Mouse (Mus musculus): ENCODE data around the gene Ifnar1. TPM values are rescaled to one million over a fixed set of nuclear protein-coding genes. Genes with fewer than 3 reads are reported as not detected.
A peak's percentile ranks its signal among the peaks of the same experiment; 100 is the strongest.
"Not testable (repeated sequence)": the region's sequence is repeated elsewhere in the genome, so short reads cannot be mapped to it uniquely, and the experiment has no call there.

Ifnar1 gene
- total RNA-seq, 2 experiments from 2014 or later, result 36.6 to 42.0 TPM

- DNase-seq, result no peak
- intact Hi-C loops (cut with DNase I), result no loop called here
Measured at GRCm38 (mm10) chr16:91491473-91491872, 6.4 kb downstream of the Ifnar1 start.

- DNase-seq, result no peak
- intact Hi-C loops (cut with DNase I), result no loop called here
Measured at GRCm38 (mm10) chr16:91495501-91495900, 10.5 kb downstream of the Ifnar1 start.

DNA sequence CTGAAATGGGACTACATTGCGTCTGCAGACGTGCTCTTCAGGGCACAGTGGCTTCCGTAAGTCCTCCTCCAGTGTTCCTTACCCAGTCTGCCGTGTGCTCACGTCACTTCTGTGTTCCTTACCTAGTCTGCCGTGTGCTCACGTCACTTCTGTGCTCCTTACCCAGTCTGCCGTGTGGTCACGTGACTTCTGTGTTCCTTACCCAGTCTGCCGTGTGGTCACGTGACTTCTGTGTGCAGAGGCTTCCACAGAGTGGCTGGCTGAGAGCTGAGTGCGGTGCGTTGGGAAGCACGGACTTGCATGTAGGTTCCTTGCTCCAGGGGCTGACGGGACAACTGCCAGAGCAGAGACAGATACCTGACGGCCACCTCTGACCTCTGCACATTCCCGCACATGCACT lies 11.2 kb downstream of the Ifnar1 start:
- intact Hi-C loops (cut with DNase I), result no loop called here
- DNase-seq, result no peak

DNA sequence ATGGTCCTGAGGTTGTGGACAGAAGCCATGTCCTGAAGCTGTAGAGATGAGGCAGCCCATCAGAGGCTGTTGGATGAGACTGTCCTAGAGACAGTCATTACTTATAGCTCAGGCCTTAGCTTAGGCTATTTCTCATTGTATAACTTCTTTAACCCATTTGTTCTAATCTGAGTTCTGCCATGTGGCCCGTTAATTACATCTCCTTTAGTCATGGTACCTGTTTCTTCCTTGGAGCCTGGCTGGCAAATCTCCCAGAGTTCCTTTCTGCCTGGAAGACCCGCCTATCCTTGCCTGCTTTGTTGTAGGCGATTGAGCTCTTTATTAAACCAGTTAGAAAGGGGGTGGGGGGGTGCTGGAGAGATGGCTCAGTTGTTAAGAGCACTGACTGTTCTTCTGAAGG lies 11.7 kb downstream of the Ifnar1 start:
- intact Hi-C loops (cut with DNase I), result no loop called here

DNA sequence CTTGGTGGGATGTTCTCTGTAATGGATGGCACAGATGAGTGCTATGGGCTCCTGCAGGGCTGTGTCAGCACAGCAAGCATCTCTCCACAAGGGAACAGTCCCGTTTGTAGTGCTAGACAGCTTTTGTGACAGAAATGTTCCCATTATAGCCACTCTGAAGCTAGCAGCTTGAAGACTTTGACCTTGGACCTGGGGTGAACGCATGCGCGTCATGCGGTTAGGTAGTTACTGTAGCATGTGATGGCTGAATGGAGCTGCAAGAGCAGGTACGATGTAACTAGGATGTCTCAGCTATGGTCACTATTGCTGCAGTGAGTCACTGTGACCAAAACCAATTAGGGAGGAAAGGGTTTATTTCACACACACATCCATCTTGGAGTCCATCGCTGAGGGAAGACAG lies 13.0 kb downstream of the Ifnar1 start:
- no peak for DNase-seq
- intact Hi-C loops (cut with DNase I), result no loop called here

More for the DNA sequence above, 11.7 kb downstream of the Ifnar1 start:
- no peak for DNase-seq

GRCm38 (mm10) chr16:91504701-91505100 lies 19.7 kb downstream of the Ifnar1 start:
- DNase-seq, result no peak
- intact Hi-C loops (cut with DNase I), result no loop called here

DNA sequence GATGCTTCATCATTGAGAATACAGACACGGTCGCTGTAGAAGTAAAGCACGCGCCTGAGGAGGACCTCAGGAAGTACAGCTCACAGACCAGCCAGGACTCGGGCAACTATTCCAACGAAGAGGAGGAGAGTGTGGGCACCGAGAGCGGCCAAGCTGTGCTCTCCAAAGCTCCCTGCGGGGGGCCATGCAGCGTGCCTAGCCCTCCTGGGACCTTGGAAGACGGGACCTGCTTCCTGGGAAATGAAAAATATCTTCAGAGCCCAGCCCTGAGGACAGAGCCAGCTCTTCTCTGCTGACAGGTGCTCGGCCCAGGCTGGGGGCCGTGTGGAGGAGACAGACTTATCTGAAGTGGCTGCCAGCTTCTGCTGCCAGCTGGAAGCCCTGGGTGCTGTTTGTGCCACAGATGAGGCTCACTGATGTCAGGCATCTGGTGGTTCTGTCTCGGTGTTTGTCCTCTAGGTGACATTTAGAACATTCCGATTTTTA lies 20.1 kb downstream of the Ifnar1 start:
- intact Hi-C loops (cut with DNase I), result no loop called here
- DNase-seq, result peak; percentile 35 to 54

GRCm38 (mm10) chr16:91506396-91506795 lies 21.4 kb downstream of the Ifnar1 start:
- intact Hi-C loops (cut with DNase I), result no loop called here
- DNase-seq, result no peak

GRCm38 (mm10) chr16:91512161-91512787 lies 27.2 kb downstream of the Ifnar1 start:
- peak; percentile 81 to 89 for DNase-seq
- intact Hi-C loops (cut with DNase I), result loop anchor here (2.0 to 10.0 kb wide), 4 partner anchors 49 to 427 kb away; no protein-coding TSS in a partner anchor

DNA sequence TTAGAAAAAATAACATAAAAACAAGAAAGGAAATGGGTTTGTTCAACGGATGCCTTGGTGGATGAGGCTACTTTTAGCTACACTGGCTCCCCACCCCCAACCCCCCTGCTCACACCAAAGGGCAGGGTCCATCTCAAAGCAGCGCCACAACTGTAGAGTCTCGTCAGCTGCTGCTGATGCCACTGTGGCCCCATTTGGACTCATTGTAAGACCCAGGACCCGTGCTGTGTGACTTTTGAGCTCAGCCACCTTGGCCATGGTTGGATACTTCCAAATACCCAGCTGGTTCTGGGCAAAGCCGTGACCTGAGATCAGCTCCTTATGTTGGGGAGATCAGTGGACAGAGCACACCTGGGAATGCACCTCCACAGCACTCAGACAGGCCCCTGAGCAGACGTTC lies 28.1 kb downstream of the Ifnar1 start:
- no peak for DNase-seq

GRCm38 (mm10) chr16:91517020-91517419 lies 32.0 kb downstream of the Ifnar1 start:
- intact Hi-C loops (cut with DNase I), result loop anchor here (10.0 kb wide), 1 partner anchor 432 kb away; no protein-coding TSS in a partner anchor
- DNase-seq, result no peak

More for the DNA sequence above, 28.1 kb downstream of the Ifnar1 start:
- intact Hi-C loops (cut with DNase I), result loop anchor here (2.0 to 10.0 kb wide), 4 partner anchors 48 to 428 kb away; no protein-coding TSS in a partner anchor

- intact Hi-C loops (cut with DNase I), result no loop called here
- DNase-seq, result no peak
Measured at GRCm38 (mm10) chr16:91522040-91522439, 37.0 kb downstream of the Ifnar1 start.

DNA sequence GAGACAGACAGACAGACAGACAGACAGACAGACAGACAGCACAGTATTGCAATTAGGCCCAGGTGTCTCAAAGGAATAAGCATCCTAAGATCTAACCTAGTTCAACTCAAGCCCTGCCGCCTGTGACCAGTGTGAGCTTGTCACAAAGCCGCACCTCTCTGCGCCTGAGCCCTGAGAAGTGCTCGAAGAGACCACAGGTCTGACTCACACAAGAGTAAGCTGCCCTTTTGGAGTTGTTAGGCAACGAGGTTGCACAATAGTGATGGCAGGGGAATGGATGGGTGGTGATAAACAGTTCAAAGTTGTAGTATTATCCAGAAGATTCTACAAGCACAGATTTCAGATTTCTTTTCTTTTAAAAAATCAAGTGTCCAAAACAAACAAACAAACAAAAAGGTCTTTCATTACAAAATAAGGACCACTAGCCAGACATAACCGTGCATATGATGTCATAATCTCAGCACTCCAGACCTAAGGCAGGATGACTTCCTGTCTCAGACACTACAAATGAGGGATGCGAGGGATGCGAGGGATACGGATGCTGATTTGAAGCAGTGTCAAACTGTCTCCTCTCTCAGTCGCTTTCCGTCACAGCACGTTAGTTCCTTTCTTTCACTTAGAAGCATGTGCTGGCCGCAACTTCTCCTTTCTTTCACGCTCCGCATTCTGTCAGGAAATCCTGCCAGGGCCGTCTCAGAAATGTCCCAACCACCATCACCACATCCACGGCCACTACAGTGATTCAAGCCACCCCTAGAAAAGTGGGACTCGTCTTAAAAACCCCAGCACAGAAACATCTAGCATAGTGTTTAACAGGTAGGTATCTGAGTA lies 37.7 kb downstream of the Ifnar1 start:
- DNase-seq, result no peak

DNA sequence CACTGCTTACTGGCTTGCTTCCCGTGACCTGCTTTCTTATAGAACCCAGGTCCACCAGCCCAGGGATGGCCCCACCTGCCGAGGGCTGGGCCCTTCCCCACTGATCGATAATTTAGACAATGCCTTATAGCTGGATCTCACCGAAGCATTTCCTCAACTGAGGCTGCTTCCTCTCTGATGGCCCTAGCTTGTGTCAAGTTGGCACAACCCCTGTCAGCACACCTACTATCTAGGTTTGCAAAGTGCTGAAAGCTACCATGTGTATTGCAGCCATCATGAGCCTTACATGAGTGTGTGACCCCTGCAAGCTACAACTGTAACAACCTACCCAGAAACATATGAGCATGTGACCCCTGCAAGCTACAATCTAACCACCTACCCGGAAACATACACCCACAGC lies 39.2 kb downstream of the Ifnar1 start:
- intact Hi-C loops (cut with DNase I), result no loop called here
- DNase-seq, result no peak

More for the DNA sequence above, 37.7 kb downstream of the Ifnar1 start:
- intact Hi-C loops (cut with DNase I), result no loop called here

DNA sequence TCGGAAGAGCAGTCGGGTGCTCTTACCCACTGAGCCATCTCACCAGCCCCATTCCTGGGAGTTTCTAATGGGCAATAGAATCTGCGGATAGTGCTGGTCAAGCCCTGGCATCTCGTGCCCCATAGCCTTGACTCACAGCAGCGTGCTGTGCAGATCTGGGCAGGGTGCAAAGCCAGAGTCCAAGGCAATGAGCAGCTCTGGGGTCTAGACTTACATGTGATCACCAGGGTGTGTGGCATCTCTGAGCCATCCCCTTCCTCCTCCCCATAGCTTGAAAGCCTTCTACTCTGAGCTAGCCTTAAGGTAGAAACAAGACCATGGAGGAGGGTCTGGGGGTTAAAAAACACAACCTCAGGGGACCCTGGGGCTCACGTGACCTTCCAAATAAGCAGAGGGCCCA lies 41.2 kb downstream of the Ifnar1 start:
- intact Hi-C loops (cut with DNase I), result loop anchor here (5.0 kb wide), 1 partner anchor 169 kb away; no protein-coding TSS in a partner anchor
- DNase-seq, result no peak

GRCm38 (mm10) chr16:91527051-91527450 lies 42.0 kb downstream of the Ifnar1 start:
- peak; percentile 54 to 70 for DNase-seq
- intact Hi-C loops (cut with DNase I), result loop anchor here (5.0 kb wide), 1 partner anchor 170 kb away; no protein-coding TSS in a partner anchor

DNA sequence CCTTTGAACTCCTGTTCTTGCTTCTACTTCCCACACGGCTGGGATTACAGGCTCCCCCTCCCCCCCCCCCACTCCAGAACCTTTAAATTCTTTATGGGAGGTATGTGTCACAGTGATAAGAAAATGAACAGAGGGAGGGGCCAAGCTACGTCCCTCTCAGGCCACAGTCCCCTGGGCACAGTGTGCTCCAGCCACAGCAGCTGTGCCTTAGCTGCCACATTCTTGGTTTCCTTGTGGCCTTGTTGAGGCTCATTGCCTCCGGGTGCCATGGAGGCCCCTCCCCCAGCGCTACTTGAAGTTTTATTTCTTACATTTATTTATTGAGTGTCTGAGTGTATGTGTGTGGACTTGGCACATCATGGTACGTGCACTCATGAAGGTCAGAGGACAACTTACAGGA lies 42.5 kb downstream of the Ifnar1 start:
- no peak for DNase-seq

GRCm38 (mm10) chr16:91528578-91528977 lies 43.5 kb downstream of the Ifnar1 start:
- peak; percentile 31 to 52 for DNase-seq
- intact Hi-C loops (cut with DNase I), result loop anchor here (1.0 to 5.0 kb wide), 2 partner anchors 33 to 171 kb away; no protein-coding TSS in a partner anchor

More for the DNA sequence above, 42.5 kb downstream of the Ifnar1 start:
- intact Hi-C loops (cut with DNase I), result loop anchor here (5.0 kb wide), 1 partner anchor 170 kb away; no protein-coding TSS in a partner anchor

DNA sequence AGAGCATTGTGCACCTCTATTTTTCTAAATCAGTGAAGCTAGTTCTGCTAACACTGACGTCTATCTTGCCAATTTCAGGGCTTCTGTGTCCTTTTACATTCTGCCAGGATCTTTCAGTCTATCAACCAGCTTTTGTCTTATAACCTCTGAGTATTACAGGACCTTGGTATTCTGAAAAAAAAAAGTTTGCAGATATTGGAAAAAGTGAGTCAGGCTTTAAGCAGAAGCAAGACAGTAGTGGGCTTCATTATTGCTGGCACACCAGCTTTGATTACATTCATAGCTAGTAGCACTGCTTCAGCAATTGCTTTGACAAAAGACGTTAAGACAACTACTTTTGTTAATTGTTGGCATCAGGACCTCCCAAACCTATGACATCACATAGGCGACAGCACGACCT lies 45.8 kb downstream of the Ifnar1 start:
- intact Hi-C loops (cut with DNase I); DNase-seq: not testable (repeated sequence)

DNA sequence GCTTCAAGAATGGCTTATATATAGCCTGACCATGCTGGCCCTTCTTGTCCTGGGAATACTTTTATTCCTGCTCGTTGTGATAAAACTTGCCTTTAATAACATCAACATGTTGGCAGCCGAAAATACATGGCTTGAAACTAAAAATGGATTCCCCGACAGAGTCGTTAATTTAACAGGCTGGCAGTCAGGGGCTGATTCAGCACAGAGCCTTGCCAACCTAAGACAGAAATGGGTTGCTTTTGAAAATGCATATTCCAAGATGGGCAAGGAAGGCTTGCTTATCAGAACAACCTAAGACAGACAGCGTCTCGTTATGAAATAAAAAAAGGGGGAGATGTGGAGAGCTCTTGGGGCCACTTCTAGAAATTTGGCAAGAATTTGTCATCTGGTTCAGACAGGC lies 46.8 kb downstream of the Ifnar1 start:
- DNase-seq, result no peak
- intact Hi-C loops (cut with DNase I), result no loop called here

DNA sequence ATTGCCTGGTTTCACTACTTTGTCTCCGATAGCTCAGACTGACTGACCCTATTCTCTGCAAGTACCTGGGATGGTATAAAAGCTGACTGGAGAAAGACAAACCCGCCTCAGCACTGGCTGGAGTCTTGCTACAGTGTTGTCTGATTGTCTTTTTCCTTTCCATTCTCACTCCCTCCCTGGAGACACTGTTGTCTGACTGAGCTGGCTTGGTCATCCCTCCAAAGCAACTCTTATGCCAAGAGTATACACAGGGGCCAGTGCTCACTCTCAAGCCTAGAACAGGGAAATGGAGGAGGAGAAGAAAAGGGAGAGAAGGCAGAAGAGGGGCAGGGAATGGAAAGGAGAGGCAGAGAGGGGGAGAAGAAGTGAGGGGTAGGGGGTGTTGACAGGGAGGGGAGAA lies 47.4 kb downstream of the Ifnar1 start:
- peak in 1 of 2 experiments; percentile 18 for DNase-seq

More for the DNA sequence above, 47.4 kb downstream of the Ifnar1 start:
- intact Hi-C loops (cut with DNase I), result no loop called here
